13 mouse cellular contexts compared by ENCODE assay signal in the genomic region with DNA sequence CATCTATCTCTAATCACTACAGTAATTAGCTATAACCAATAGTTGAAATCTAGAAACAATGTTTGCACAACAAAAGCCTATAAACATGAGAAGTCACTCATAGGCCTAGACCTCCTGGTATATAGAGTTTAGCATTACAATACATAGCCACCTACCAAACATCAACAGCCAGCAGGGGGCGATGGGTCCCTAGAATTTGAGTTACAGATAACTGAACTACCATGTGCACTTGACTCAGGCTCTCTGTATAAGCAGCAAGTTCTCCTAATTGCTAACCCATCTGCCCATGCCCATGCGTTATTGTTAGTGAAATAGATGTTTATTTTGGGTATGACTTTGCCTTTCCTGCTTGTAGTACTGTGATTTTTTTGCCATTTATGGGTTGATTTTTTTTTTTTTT.
DNase-seq lines count a peak whose midpoint lies in the region; ATAC-seq and TF ChIP-seq lines count a peak whose summit lies in the region.
"Had no signal": no experiment of that assay in that cellular context is flagged by ENCODE, and none has a peak within 500 bp of the region (broad histone marks: within the 10 kb centered on the region; RNA-seq: fewer than 3 reads in every experiment).

No protein-coding gene starts in this region.

- no peak overlapping the region for H3K4me3 ChIP-seq in kidney, adult 2 months (ENCODE audit: insufficient read depth, low read depth, low read length)
- H3K4me3 ChIP-seq: erythroblast, embryonic 14.5 days had no signal

- no peaks in the 10 kb centered on the region for H3K4me1 ChIP-seq in kidney, adult 2 months (ENCODE audit: control insufficient read depth, insufficient read depth, low read length)

- ATAC-seq in frontal cortex, adult (ENCODE audit: low TSS enrichment) = no peak

- WGBS in kidney, adult 2 months = 29% methylated on average over 2 of the region's 2 CpGs

- no peaks in the 10 kb centered on the region for H3K36me3 ChIP-seq in kidney, adult 2 months (ENCODE audit: control insufficient read depth, insufficient read depth, low read length)

- H3K27ac ChIP-seq in kidney, adult 2 months (ENCODE audit: insufficient read depth, low read depth, low read length) = no peak overlapping the region

- no peak for TF ChIP-seq CTCF in kidney, adult 2 months (conservative IDR thresholded peaks at IDR 0.05; ENCODE audit: insufficient read depth, insufficient read length, low read depth, low read length)
- TF ChIP-seq CTCF in brain, embryonic 14.5 days (IDR thresholded peaks at IDR 0.05; ENCODE audit: borderline replicate concordance, extremely low read depth, insufficient read depth, insufficient read length) = no peak

- peak; percentile 2 to 17 for DNase-seq in kidney, postnatal 36 days
- DNase-seq in kidney, adult 2 months = no peak
- peak; percentile 5 for DNase-seq in right cerebral cortex, postnatal 4 days
- no peak for DNase-seq in right cerebral cortex, postnatal 14 days
- peak; percentile 26 for DNase-seq in brain, embryonic 14.5 days (ENCODE audit: low read depth)
- DNase-seq in urinary bladder, postnatal 4 days (ENCODE audit: low spot score in 2 of 2) = no peak
- DNase-seq: cerebellum, adult 18-20 months; heart, postnatal 4 days; layer of hippocampus, postnatal 36 days; lung, postnatal 10 days; thymus, postnatal 14 days had no signal

- TF ChIP-seq POLR2A in kidney, adult 2 months (IDR thresholded peaks at IDR 0.05; ENCODE audit: low read depth, low read length) = no peak
- TF ChIP-seq POLR2A in brain, embryonic 14.5 days (IDR thresholded peaks at IDR 0.05; ENCODE audit: borderline replicate concordance, extremely low read depth, insufficient read depth, insufficient read length, poor library complexity, severe bottlenecking) = no peak

- H3K27me3 ChIP-seq in kidney, adult 2 months (replicated peaks; ENCODE audit: control insufficient read depth, insufficient read depth, low read length) = no peaks in the 10 kb centered on the region

Comparison
In these comparisons a context has a peak if more than half of its experiments do, and no peak if none do; other contexts are left out.
1. DNase-seq: peak in kidney, postnatal 36 days (2 of 2), right cerebral cortex, postnatal 4 days (single experiment) and brain, embryonic 14.5 days (single experiment); none in kidney, adult 2 months (single experiment), right cerebral cortex, postnatal 14 days (single experiment) and urinary bladder, postnatal 4 days (0 of 2).